Mouse (Mus musculus) kidney, adult 2 months (tissue): ENCODE data around the gene Siae.

ENCODE experiments used
- CTCF ChIP-seq: fragments of 200-500 bp; conservative IDR thresholded peaks from 2 replicates; pipeline ENCODE4 v1.5.1; 2011; ENCODE audit warnings: low read depth, mild to moderate bottlenecking, control low read depth, low read length, moderate library complexity, mixed read lengths; ENCODE audit not compliant: insufficient read depth, insufficient read length
- POLR2A ChIP-seq: fragments of 200-500 bp; IDR thresholded peaks from one replicate; pipeline ENCODE4 v1.6.1; 2011; ENCODE audit warnings: low read depth, low read length, control low read depth

- no peak for TF ChIP-seq CTCF
- TF ChIP-seq POLR2A, result no peak
These were observed 110.5 kb downstream of the Siae start for GRCm38 (mm10) chr9:37666045-37666444.
